Mouse (Mus musculus) myocyte (in vitro differentiated cells): ENCODE data around the gene Rnf220.

Experiments used
- CEBPB ChIP-seq: IDR thresholded peaks from 2 replicates; pipeline ENCODE4 v1.6.1; 2011; ENCODE audit warnings: mild to moderate bottlenecking, moderate library complexity; ENCODE audit not compliant: poor library complexity, insufficient read depth, severe bottlenecking
- E2F4 ChIP-seq: IDR thresholded peaks from one replicate; pipeline ENCODE4 v1.6.1; 2011; ENCODE audit warnings: mild to moderate bottlenecking, control low read depth, moderate library complexity; ENCODE audit not compliant: insufficient read depth
- MAX ChIP-seq: IDR thresholded peaks from one replicate; pipeline ENCODE4 v1.6.1; 2011; ENCODE audit warnings: low read depth, mild to moderate bottlenecking, control low read depth
- MYOD1 ChIP-seq, 3 experiments: IDR thresholded peaks; one replicate each; pipeline ENCODE4 v1.6.1; 2011; ENCODE audit warnings: control low read depth in 2 of 3, low read depth in 2 of 3, mild to moderate bottlenecking in 2 of 3, moderate library complexity in 1 of 3; ENCODE audit not compliant: insufficient read length in 2 of 3, control insufficient read depth in 1 of 3
- POLR2A ChIP-seq: IDR thresholded peaks from one replicate; pipeline ENCODE4 v1.6.1; 2011; ENCODE audit warnings: low read depth, mild to moderate bottlenecking, control low read depth, moderate library complexity; ENCODE audit not compliant: insufficient read length
- POLR2AphosphoS2 ChIP-seq: IDR thresholded peaks from one replicate; pipeline ENCODE4 v1.6.1; 2011; ENCODE audit warnings: low read depth, control low read depth; ENCODE audit not compliant: insufficient read length
- REST ChIP-seq: IDR thresholded peaks from one replicate; pipeline ENCODE4 v1.6.1; 2011; ENCODE audit warnings: mild to moderate bottlenecking, control low read depth, moderate library complexity; ENCODE audit not compliant: insufficient read depth, insufficient read length
- TCF12 ChIP-seq: IDR thresholded peaks from one replicate; pipeline ENCODE4 v1.6.1; 2011; ENCODE audit warnings: mild to moderate bottlenecking, control low read depth; ENCODE audit not compliant: poor library complexity, insufficient read depth, severe bottlenecking
- TCF3 ChIP-seq: IDR thresholded peaks from one replicate; pipeline ENCODE4 v1.6.1; 2011; ENCODE audit warnings: low read depth, control low read depth; ENCODE audit not compliant: insufficient read length
- USF1 ChIP-seq: IDR thresholded peaks from one replicate; pipeline ENCODE4 v1.6.1; 2011; ENCODE audit warnings: low read depth, mild to moderate bottlenecking, control low read depth, moderate library complexity

GRCm38 (mm10) chr4:117473985-117474354 lies 22.9 kb downstream of the Rnf220 start:
- TF ChIP-seq POLR2A, result no peak
- no peak for TF ChIP-seq MAX
- TF ChIP-seq TCF12, result no peak
- no peak for TF ChIP-seq TCF3
- TF ChIP-seq POLR2AphosphoS2, result no peak
- no peak for TF ChIP-seq CEBPB
- TF ChIP-seq REST, result no peak
- TF ChIP-seq E2F4, result no peak
- TF ChIP-seq USF1, result no peak
- no peak for TF ChIP-seq MYOD1 (IDR thresholded peaks at IDR 0.05; ENCODE audit: control insufficient read depth in 1 of 3, insufficient read length in 2 of 3, low read depth in 2 of 3)
